Mouse (Mus musculus) hindbrain, postnatal 0 days (tissue): ENCODE results near the gene Acoxl. TPM values are rescaled to one million over a fixed set of nuclear protein-coding genes. Genes with fewer than 3 reads are reported as not detected.

ENCODE experiments used
- ATAC-seq: fragments of 200-750 bp; cut with Nextera tagmentation; 2 replicates; pipeline ENCODE4 v1.8.0; 2017; ENCODE audit warnings: mild to moderate bottlenecking, moderate TSS enrichment, moderate library complexity
- DNase-seq: peaks from one replicate; pipeline ENCODE4 v3.0.0-alpha.2; 2015; ENCODE audit warnings: low spot score
- H3K27ac ChIP-seq: fragments of 300-500 bp; sonication (generic); 2 replicates; pipeline ENCODE4 v1.5.1; 2014; ENCODE audit warnings: mild to moderate bottlenecking
- H3K27me3 ChIP-seq: fragments of 300-500 bp; sonication (generic); 2 replicates; pipeline ENCODE4 v1.6.1; 2014; ENCODE audit warnings: low read length, mixed read lengths; ENCODE audit not compliant: insufficient read depth
- H3K36me3 ChIP-seq: fragments of 300-500 bp; sonication (generic); 2 replicates; pipeline ENCODE4 v1.6.1; 2014; ENCODE audit warnings: low read length, mixed read lengths; ENCODE audit not compliant: insufficient read depth
- H3K4me1 ChIP-seq: fragments of 300-500 bp; sonication (generic); 2 replicates; pipeline ENCODE4 v1.6.1; 2014; ENCODE audit warnings: antibody characterized with exemption, low read length, mixed read lengths; ENCODE audit not compliant: insufficient read depth
- H3K4me2 ChIP-seq: fragments of 300-500 bp; sonication (generic); 2 replicates; pipeline ENCODE4 v1.6.1; 2014; ENCODE audit warnings: low read depth, mild to moderate bottlenecking, low read length, moderate library complexity, mixed read lengths
- H3K4me3 ChIP-seq: fragments of 300-500 bp; sonication (generic); 2 replicates; pipeline ENCODE4 v1.5.1; 2014; ENCODE audit warnings: low read length
- H3K9ac ChIP-seq: fragments of 300-500 bp; sonication (generic); replicated peaks from 2 replicates; pipeline ENCODE4 v1.6.1; 2014; ENCODE audit warnings: mild to moderate bottlenecking, low read length, moderate library complexity, mixed read lengths
- H3K9me3 ChIP-seq: fragments of 300-500 bp; sonication (generic); 2 replicates; pipeline ENCODE4 v1.6.1; 2016; ENCODE audit warnings: low read length, mixed read lengths
- CTCF ChIP-seq: IDR thresholded peaks from 2 replicates; pipeline ENCODE4 v1.5.1; 2016; ENCODE audit warnings: antibody characterized with exemption, control low read depth, low read depth
- WGBS: fragments of 180-500 bp; shearing (Covaris S2); extraction: QIAGEN DNeasy Blood & Tissue Kit; methylation state at CpG from one replicate; pipeline ENCODE4 v1.1.7; 2014; 5-methylcytosine and 5-hydroxymethylcytosine counted together
- polyA plus RNA-seq: library from polyadenylated mRNA; unstranded; fragments of >200 nt; fragmentation: Nextera tagmentation; extraction: Ambion mirVana; gene quantifications from 2 replicates; pipeline ENCODE4 v1.2.1, GENCODE M21; 2015
- total RNA-seq: library from RNA; depleted of rRNA; stranded (reverse); fragments of >200 nt; gene quantifications from 2 replicates; pipeline ENCODE4 v1.2.3, GENCODE M21; 2014

Gene Acoxl
- total and polyA plus RNA-seq, 2 experiments from 2014 or later: 0.29 to 0.47 TPM

GRCm38 (mm10) chr2:127933531-127933931, 94.9 kb downstream of the Acoxl start:
- Histone ChIP-seq H3K36me3 (no peaks in the 10 kb centered on the region), H3K4me1 (no peaks in the 10 kb centered on the region), H3K27me3 (no peaks in the 10 kb centered on the region), H3K4me2 (no peak overlapping the region), H3K4me3 (no peak overlapping the region), H3K9ac (no peak overlapping the region), H3K9me3 (no peaks in the 10 kb centered on the region), H3K27ac (no peak overlapping the region)
- TF ChIP-seq CTCF: no peak
- 69% methylated on average over 3 of the region's 3 CpGs for WGBS
- ATAC-seq (no peak), DNase-seq (peak; percentile 25)

GRCm38 (mm10) chr2:127937079-127937478, 98.4 kb downstream of the Acoxl start:
- no peak overlapping the region for H3K27ac ChIP-seq
- H3K4me3 ChIP-seq: no peak overlapping the region
- H3K9me3 ChIP-seq: no peaks in the 10 kb centered on the region
- 91% methylated on average over 3 of the region's 3 CpGs for WGBS
- no peaks in the 10 kb centered on the region for H3K36me3 ChIP-seq
- H3K4me2 ChIP-seq: no peak overlapping the region
- TF ChIP-seq CTCF: peak; percentile 30; the same call in 1 of the 2 replicates
- no peak overlapping the region for H3K9ac ChIP-seq
- no peak for DNase-seq
- no peaks in the 10 kb centered on the region for H3K27me3 ChIP-seq
- no peak for ATAC-seq
- H3K4me1 ChIP-seq: no peaks in the 10 kb centered on the region

GRCm38 (mm10) chr2:127939206-127939605, 100.5 kb downstream of the Acoxl start:
- no peak for ATAC-seq
- H3K27me3 ChIP-seq: no peaks in the 10 kb centered on the region
- H3K36me3 ChIP-seq: no peaks in the 10 kb centered on the region
- H3K4me1 ChIP-seq: no peaks in the 10 kb centered on the region
- DNase-seq: no peak
- 88% methylated on average over 2 of the region's 2 CpGs for WGBS
- no peak overlapping the region for H3K9ac ChIP-seq
- no peak overlapping the region for H3K4me3 ChIP-seq
- H3K27ac ChIP-seq: no peak overlapping the region
- TF ChIP-seq CTCF: no peak
- no peaks in the 10 kb centered on the region for H3K9me3 ChIP-seq
- H3K4me2 ChIP-seq: no peak overlapping the region

- Histone ChIP-seq H3K36me3 (no peaks in the 10 kb centered on the region), H3K9ac (no peak overlapping the region), H3K4me1 (peaks cover 6% of the 10 kb centered on the region; the same call in 1 of the 2 replicates), H3K27me3 (no peaks in the 10 kb centered on the region), H3K27ac (peak overlapping the region; percentile 54; the same call in 1 of the 2 replicates), H3K9me3 (no peaks in the 10 kb centered on the region), H3K4me3 (no peak overlapping the region), H3K4me2 (peak overlapping the region; percentile 26)
- TF ChIP-seq CTCF: no peak
- ATAC-seq (peak; percentile 48; the same call in 1 of the 2 replicates), DNase-seq (peak; percentile 69)
- WGBS: 15% methylated on average over 6 of the region's 6 CpGs
These were observed 121.9 kb downstream of the Acoxl start for GRCm38 (mm10) chr2:127960579-127960978.

- Histone ChIP-seq H3K4me1 (peaks cover 6% of the 10 kb centered on the region; the same call in 1 of the 2 replicates), H3K9me3 (no peaks in the 10 kb centered on the region), H3K27me3 (no peaks in the 10 kb centered on the region), H3K4me3 (no peak overlapping the region), H3K36me3 (no peaks in the 10 kb centered on the region), H3K4me2 (peak overlapping the region; percentile 26), H3K27ac (peak overlapping the region; percentile 54; the same call in 1 of the 2 replicates), H3K9ac (no peak overlapping the region)
- peak; percentile 84 for DNase-seq
- ATAC-seq: no peak
- TF ChIP-seq CTCF: no peak
- 4% methylated on average over 2 of the region's 2 CpGs for WGBS
These were observed 122.5 kb downstream of the Acoxl start for GRCm38 (mm10) chr2:127961154-127961553.

- Histone ChIP-seq H3K27ac (peak overlapping the region; percentile 54; the same call in 1 of the 2 replicates), H3K4me3 (no peak overlapping the region), H3K4me2 (no peak overlapping the region), H3K9ac (no peak overlapping the region), H3K27me3 (no peaks in the 10 kb centered on the region), H3K36me3 (no peaks in the 10 kb centered on the region), H3K4me1 (peaks cover 6% of the 10 kb centered on the region; the same call in 1 of the 2 replicates), H3K9me3 (no peaks in the 10 kb centered on the region)
- WGBS: 31% methylated on average over 4 of the region's 4 CpGs
- peak; percentile 58 for DNase-seq
- TF ChIP-seq CTCF: no peak
- ATAC-seq: peak; percentile 91
These were observed 123.2 kb downstream of the Acoxl start for GRCm38 (mm10) chr2:127961802-127962433.

GRCm38 (mm10) chr2:127968944-127969343, 130.3 kb downstream of the Acoxl start:
- no peaks in the 10 kb centered on the region for H3K4me1 ChIP-seq
- no peak for ATAC-seq
- WGBS: 100% methylated on average over 2 of the region's 2 CpGs

More at GRCm38 (mm10) chr2:127968944-127969343, 130.3 kb downstream of the Acoxl start:
- no peak overlapping the region for H3K9ac ChIP-seq
- H3K4me2 ChIP-seq: no peak overlapping the region
- no peaks in the 10 kb centered on the region for H3K36me3 ChIP-seq
- no peak for TF ChIP-seq CTCF
- no peaks in the 10 kb centered on the region for H3K27me3 ChIP-seq
- no peak overlapping the region for H3K4me3 ChIP-seq
- no peak overlapping the region for H3K27ac ChIP-seq
- H3K9me3 ChIP-seq: no peaks in the 10 kb centered on the region
- DNase-seq: no peak
